Mouse (Mus musculus): ENCODE measurements around the gene Lrrc66. TPM values are rescaled to one million over a fixed set of nuclear protein-coding genes. Genes with fewer than 3 reads are reported as not detected.
A peak's percentile ranks its signal among the peaks of the same experiment; 100 is the strongest.

Lrrc66 gene
- under 1 TPM in 1 of 2 experiments, not detected in 1; 0.13 TPM for total RNA-seq (2021)
- long read RNA-seq, experiment 1 = 0 reads
- long read RNA-seq, experiment 2, partial matches to known transcripts = 0 of 1 reads
- long read RNA-seq, experiment 2, other reads (novel, unspliced or antisense) = 0 of 1 reads

- intact Hi-C loops (cut with DNase I) = no loop called here
- no peak for DNase-seq (ENCODE audit: low spot score in 2 of 2)
These were observed at the start of gene Lrrc66 for GRCm38 (mm10) chr5:73632291-73632690. Gene Lrrc66 (minus strand): TSS chr5:73632526.

GRCm38 (mm10) chr5:73676626-73677025 is 44.3 kb upstream of the Lrrc66 start:
- DNase-seq (ENCODE audit: low spot score in 2 of 2) = peak in 1 of 2 experiments; percentile 9
- intact Hi-C loops (cut with DNase I) = no loop called here

GRCm38 (mm10) chr5:73675604-73676003 is 43.3 kb upstream of the Lrrc66 start:
- intact Hi-C loops (cut with DNase I) = no loop called here
- DNase-seq (ENCODE audit: low spot score in 2 of 2) = no peak

GRCm38 (mm10) chr5:73669386-73669785 is 37.1 kb upstream of the Lrrc66 start:
- no peak for DNase-seq (ENCODE audit: low spot score in 2 of 2)
- intact Hi-C loops (cut with DNase I) = no loop called here

GRCm38 (mm10) chr5:73667877-73668276 is 35.6 kb upstream of the Lrrc66 start:
- intact Hi-C loops (cut with DNase I) = no loop called here
- no peak for DNase-seq (ENCODE audit: low spot score in 2 of 2)

GRCm38 (mm10) chr5:73666695-73667094 is 34.4 kb upstream of the Lrrc66 start:
- DNase-seq (ENCODE audit: low spot score in 2 of 2) = no peak
- intact Hi-C loops (cut with DNase I) = no loop called here

GRCm38 (mm10) chr5:73651855-73652201 is 19.5 kb upstream of the Lrrc66 start:
- intact Hi-C loops (cut with DNase I) = no loop called here
- no peak for DNase-seq (ENCODE audit: low spot score in 2 of 2)

GRCm38 (mm10) chr5:73651061-73651854 is 18.9 kb upstream of the Lrrc66 start, which contains the start of gene Spata18:
Gene Spata18 (plus strand): TSS chr5:73651379.
- DNase-seq (ENCODE audit: low spot score in 2 of 2) = no peak
- intact Hi-C loops (cut with DNase I) = no loop called here

- no peak for DNase-seq (ENCODE audit: low spot score in 2 of 2)
- intact Hi-C loops (cut with DNase I) = no loop called here
These were observed 18.1 kb upstream of the Lrrc66 start for GRCm38 (mm10) chr5:73650365-73650964.

- DNase-seq (ENCODE audit: low spot score in 2 of 2) = peak; percentile 71 to 84
- intact Hi-C loops (cut with DNase I) = no loop called here
These were observed 15.1 kb upstream of the Lrrc66 start, which contains the start of gene Sgcb for GRCm38 (mm10) chr5:73647261-73647900. Gene Sgcb (minus strand): TSS chr5:73647790.

- peak; percentile 61 to 76 for DNase-seq (ENCODE audit: low spot score in 2 of 2)
- intact Hi-C loops (cut with DNase I) = loop anchor here (5.0 kb wide), 1 partner anchor 150 kb away; no protein-coding TSS in a partner anchor
These were observed 9.8 kb upstream of the Lrrc66 start for GRCm38 (mm10) chr5:73642091-73642490.

GRCm38 (mm10) chr5:73641058-73641457 is 8.7 kb upstream of the Lrrc66 start:
- intact Hi-C loops (cut with DNase I) = loop anchor here (5.0 kb wide), 1 partner anchor 149 kb away; no protein-coding TSS in a partner anchor

GRCm38 (mm10) chr5:73637337-73638107 is 5.2 kb upstream of the Lrrc66 start:
- DNase-seq (ENCODE audit: low spot score in 2 of 2) = peak; percentile 35 to 85
- intact Hi-C loops (cut with DNase I) = loop anchor here (2.0 kb wide), 1 partner anchor 207 kb away; no protein-coding TSS in a partner anchor

More at GRCm38 (mm10) chr5:73641058-73641457, 8.7 kb upstream of the Lrrc66 start:
- no peak for DNase-seq (ENCODE audit: low spot score in 2 of 2)

- intact Hi-C loops (cut with DNase I) = no loop called here
- peak; percentile 86 to 90 for DNase-seq (ENCODE audit: low spot score in 2 of 2)
These were observed 815 bp upstream of the Lrrc66 start for GRCm38 (mm10) chr5:73633141-73633540.

- DNase-seq (ENCODE audit: low spot score in 2 of 2) = no peak
- intact Hi-C loops (cut with DNase I) = no loop called here
These were observed 1.2 kb downstream of the Lrrc66 start for GRCm38 (mm10) chr5:73631001-73631558.

- no peak for DNase-seq (ENCODE audit: low spot score in 2 of 2)
- intact Hi-C loops (cut with DNase I) = no loop called here
These were observed 2.2 kb downstream of the Lrrc66 start for GRCm38 (mm10) chr5:73630141-73630540.

GRCm38 (mm10) chr5:73627991-73628390 is 4.3 kb downstream of the Lrrc66 start:
- intact Hi-C loops (cut with DNase I) = no loop called here
- DNase-seq (ENCODE audit: low spot score in 2 of 2) = no peak

- no peak for DNase-seq (ENCODE audit: low spot score in 2 of 2)
- intact Hi-C loops (cut with DNase I) = no loop called here
These were observed 4.8 kb downstream of the Lrrc66 start for GRCm38 (mm10) chr5:73627559-73627958.

GRCm38 (mm10) chr5:73626842-73627241 is 5.5 kb downstream of the Lrrc66 start:
- intact Hi-C loops (cut with DNase I) = no loop called here
- no peak for DNase-seq (ENCODE audit: low spot score in 2 of 2)

All from left cerebral cortex, postnatal 14 days (tissue).